Mouse (Mus musculus) midbrain, embryonic 11.5 days (tissue): ENCODE data around the gene Ablim1. TPM values are rescaled to one million over a fixed set of nuclear protein-coding genes. Genes with fewer than 3 reads are reported as not detected.

ENCODE experiments used
- ATAC-seq: fragments of 200-750 bp; cut with Nextera tagmentation; 2 replicates; pipeline ENCODE4 v1.8.0; 2017; ENCODE audit warnings: moderate TSS enrichment, moderate library complexity; ENCODE audit not compliant: low FRiP score
- DNase-seq: peaks from one replicate; pipeline ENCODE4 v3.0.0; 2015; ENCODE audit warnings: low spot score; ENCODE audit errors: missing footprints
- H3K27ac ChIP-seq: fragments of 300-500 bp; sonication (generic); 2 replicates; pipeline ENCODE4 v1.5.1; 2014; ENCODE audit warnings: low read depth, low read length
- H3K27me3 ChIP-seq: fragments of 300-500 bp; sonication (generic); 2 replicates; pipeline ENCODE4 v1.6.1; 2014; ENCODE audit warnings: mild to moderate bottlenecking, low read length, moderate library complexity, mixed read lengths; ENCODE audit not compliant: control insufficient read depth, insufficient read depth
- H3K36me3 ChIP-seq: fragments of 300-500 bp; sonication (generic); 2 replicates; pipeline ENCODE4 v1.6.1; 2014; ENCODE audit warnings: mild to moderate bottlenecking, low read length, moderate library complexity, mixed read lengths; ENCODE audit not compliant: control insufficient read depth, insufficient read depth
- H3K4me1 ChIP-seq: fragments of 300-500 bp; sonication (generic); 2 replicates; pipeline ENCODE4 v1.6.1; 2014; ENCODE audit warnings: low read length; ENCODE audit not compliant: control insufficient read depth, insufficient read depth
- H3K4me2 ChIP-seq: fragments of 300-500 bp; sonication (generic); 2 replicates; pipeline ENCODE4 v1.6.1; 2014; ENCODE audit warnings: mild to moderate bottlenecking, moderate library complexity
- H3K4me3 ChIP-seq: fragments of 300-500 bp; sonication (generic); 2 replicates; pipeline ENCODE4 v1.5.1; 2014; ENCODE audit warnings: low read depth, low read length
- H3K9ac ChIP-seq: fragments of 300-500 bp; sonication (generic); 2 replicates; pipeline ENCODE4 v1.6.1; 2014; ENCODE audit warnings: low read length
- H3K9me3 ChIP-seq: fragments of 300-500 bp; sonication (generic); 2 replicates; pipeline ENCODE4 v1.6.1; 2016; ENCODE audit warnings: low read length; ENCODE audit not compliant: control insufficient read depth
- WGBS: fragments of 180-500 bp; shearing (Covaris S2); extraction: QIAGEN DNeasy Blood & Tissue Kit; methylation state at CpG from one replicate; pipeline ENCODE4 v1.1.7; 2014; 5-methylcytosine and 5-hydroxymethylcytosine counted together
- polyA plus RNA-seq: library from polyadenylated mRNA; unstranded; fragments of >200 nt; fragmentation: Nextera tagmentation; extraction: Ambion mirVana; gene quantifications from 2 replicates; pipeline ENCODE4 v1.2.1, GENCODE M21; 2014

Gene Ablim1
- 18.3 and 21.7 TPM in 2 replicates for polyA plus RNA-seq

DNA sequence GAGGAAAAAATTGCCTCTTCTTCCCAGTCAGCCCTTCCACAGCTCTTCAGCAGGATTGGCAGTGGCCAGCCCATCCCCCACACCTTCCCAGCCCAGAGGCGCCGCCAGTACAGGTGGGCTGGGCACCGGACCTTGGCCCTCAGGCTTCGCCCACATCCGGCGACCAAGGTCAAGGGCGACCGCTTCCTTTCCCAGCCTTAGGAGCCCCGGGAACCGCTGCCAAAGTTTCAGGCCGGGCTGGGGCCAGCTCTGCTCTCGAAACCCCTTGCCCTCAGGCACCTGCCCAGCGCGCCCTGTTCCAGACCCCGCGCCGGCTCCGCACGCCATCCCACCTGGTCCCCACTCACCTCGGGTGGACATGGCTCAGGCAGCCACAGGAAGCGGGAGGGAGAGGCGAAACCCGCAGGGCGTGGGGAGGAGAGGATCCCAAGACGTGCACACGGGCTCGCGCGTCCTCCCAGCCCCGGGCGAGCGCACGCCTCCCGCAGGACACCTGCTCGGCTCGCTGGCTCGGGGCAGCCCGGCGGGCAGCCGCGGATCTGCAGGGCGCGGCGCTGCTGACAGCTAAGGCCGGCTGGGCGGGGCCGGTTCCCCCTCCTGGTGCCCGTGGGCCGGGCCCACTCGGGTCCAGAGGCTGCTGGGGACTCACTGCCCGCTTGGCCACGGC is at the start of gene Ablim1:
Ablim1 (minus strand) TSS at position 574 of the 667 bp plus-strand sequence.
- peak within 1 kb of the TSS; percentile 52 for H3K9ac ChIP-seq
- H3K27ac ChIP-seq = no peak within 1 kb of the TSS
- H3K4me2 ChIP-seq = peak within 1 kb of the TSS; percentile 90
- peaks cover 7% of the 10 kb centered on the region; the same call in 1 of the 2 replicates for H3K27me3 ChIP-seq
- DNase-seq (peak; percentile 89), ATAC-seq (peak; percentile 62)
- peak within 1 kb of the TSS; percentile 46 for H3K4me3 ChIP-seq
- H3K4me1 ChIP-seq = peaks cover 4% of the 10 kb centered on the region
- H3K9me3 ChIP-seq = no peaks in the 10 kb centered on the region
- 2% methylated on average over 52 of the region's 52 CpGs for WGBS
- no peaks in the 10 kb centered on the region for H3K36me3 ChIP-seq

DNA sequence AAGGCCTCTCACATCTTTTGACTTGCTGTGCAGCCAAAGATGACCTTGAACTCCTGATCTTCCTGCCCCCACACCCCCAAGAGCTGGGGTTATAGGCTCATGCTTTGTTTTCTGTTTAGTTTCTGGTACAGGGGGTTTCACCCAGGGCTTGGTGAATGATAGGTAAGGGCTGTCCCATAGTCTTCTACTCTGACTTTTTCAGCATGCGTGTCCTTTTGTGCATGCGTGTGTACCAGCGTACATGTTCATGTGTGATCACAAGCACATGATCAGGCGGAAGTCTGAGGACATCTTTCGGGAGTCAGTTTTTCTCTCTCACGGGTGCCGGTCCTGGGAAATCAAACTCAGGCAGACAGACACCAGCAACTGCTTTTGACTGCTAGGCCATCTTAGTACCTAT is 48.8 kb upstream of the Ablim1 start:
- Histone ChIP-seq H3K27ac (no peak overlapping the region), H3K4me1 (peaks cover 44% of the 10 kb centered on the region), H3K4me3 (no peak overlapping the region; the same call in 1 of the 2 replicates), H3K27me3 (no peaks in the 10 kb centered on the region), H3K36me3 (0 out of 2 replicates have a peak, but pooled peaks cover under 1% of the 10 kb centered on the region), H3K9ac (no peak overlapping the region), H3K4me2 (peak overlapping the region; percentile 56; the same call in 1 of the 2 replicates), H3K9me3 (no peaks in the 10 kb centered on the region)
- no peak for DNase-seq
- 92% methylated on average over 7 of the region's 7 CpGs for WGBS
- no peak for ATAC-seq

DNA sequence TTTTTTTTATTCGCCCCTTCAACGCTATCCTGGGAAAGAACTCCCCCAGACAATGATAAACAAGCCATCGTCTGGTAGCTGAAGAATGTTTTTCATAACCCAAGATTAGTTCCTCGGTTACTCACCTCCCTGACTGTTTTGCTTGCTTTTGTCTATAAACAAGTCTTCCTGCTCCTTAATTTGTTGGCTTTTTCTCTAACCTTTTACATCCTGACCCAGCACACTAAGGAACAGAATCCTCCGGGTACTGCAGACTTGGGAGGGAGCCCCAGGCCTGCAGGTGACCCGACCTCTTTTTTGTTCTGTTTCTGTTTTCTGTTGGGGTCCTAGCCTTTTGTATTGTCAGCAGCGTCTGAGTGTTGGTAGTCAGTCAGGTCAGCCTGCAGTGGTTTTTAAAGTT is 48.4 kb upstream of the Ablim1 start:
- Histone ChIP-seq H3K4me2 (peak overlapping the region; percentile 56), H3K27ac (no peak overlapping the region), H3K36me3 (no peaks in the 10 kb centered on the region), H3K27me3 (no peaks in the 10 kb centered on the region), H3K9me3 (no peaks in the 10 kb centered on the region), H3K9ac (no peak overlapping the region), H3K4me1 (peaks cover 44% of the 10 kb centered on the region), H3K4me3 (no peak overlapping the region; the same call in none of the 2 replicates)
- DNase-seq = no peak
- no peak for ATAC-seq
- 38% methylated on average over 7 of the region's 7 CpGs for WGBS

DNA sequence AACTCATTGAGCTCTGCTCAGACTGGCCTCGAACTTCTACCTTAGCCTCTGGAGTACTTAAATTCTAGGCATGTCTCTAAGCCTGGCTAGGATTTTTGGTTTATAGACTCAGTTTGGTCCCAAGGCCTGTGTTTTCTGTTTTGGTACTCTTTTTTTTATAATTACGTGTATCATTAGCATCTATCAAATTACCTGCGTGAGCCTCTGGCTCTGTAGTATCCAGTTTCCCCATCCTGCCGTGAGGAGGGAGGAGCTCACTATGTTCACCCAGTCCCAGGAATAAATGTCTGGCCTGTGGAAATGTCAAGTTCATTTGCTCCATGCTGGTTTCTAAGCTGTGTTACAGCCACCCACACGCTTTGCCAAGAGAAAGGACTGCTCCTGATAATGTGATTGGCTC is 47.9 kb upstream of the Ablim1 start:
- H3K9ac ChIP-seq = no peak overlapping the region
- peaks cover 40% of the 10 kb centered on the region for H3K4me1 ChIP-seq
- H3K36me3 ChIP-seq = no peaks in the 10 kb centered on the region
- ATAC-seq = no peak
- DNase-seq = peak; percentile 88
- WGBS = 58% methylated on average over 5 of the region's 5 CpGs
- H3K4me3 ChIP-seq = peak overlapping the region; percentile 3
- H3K27ac ChIP-seq = no peak overlapping the region
- no peaks in the 10 kb centered on the region for H3K9me3 ChIP-seq
- H3K4me2 ChIP-seq = peak overlapping the region; percentile 56
- H3K27me3 ChIP-seq = no peaks in the 10 kb centered on the region

DNA sequence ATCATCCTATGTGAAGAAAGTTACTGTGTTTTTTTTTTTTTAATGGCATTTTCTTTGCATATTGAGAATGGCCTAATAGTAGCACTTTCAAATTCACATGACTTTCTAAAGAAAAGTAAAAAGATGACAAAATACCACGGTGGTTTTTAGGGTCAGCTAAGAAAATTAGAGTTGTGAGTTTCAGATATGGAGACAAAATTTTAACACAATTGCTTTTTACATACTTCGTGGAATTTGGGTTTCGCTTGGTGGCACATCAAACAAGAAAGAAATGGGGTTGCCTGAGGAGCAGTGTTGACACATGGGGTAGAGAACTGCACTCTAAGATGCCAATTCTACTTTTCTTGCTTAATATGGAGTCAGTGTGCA is 47.2 kb upstream of the Ablim1 start:
- H3K9me3 ChIP-seq = no peaks in the 10 kb centered on the region
- peak overlapping the region; percentile 56 for H3K4me2 ChIP-seq
- H3K27me3 ChIP-seq = no peaks in the 10 kb centered on the region
- no peaks in the 10 kb centered on the region for H3K36me3 ChIP-seq
- ATAC-seq (no peak), DNase-seq (no peak)
- peak overlapping the region; percentile 89 for H3K27ac ChIP-seq
- 22% methylated on average over 3 of the region's 3 CpGs for WGBS
- peak overlapping the region; percentile 97 for H3K9ac ChIP-seq
- peaks cover 38% of the 10 kb centered on the region for H3K4me1 ChIP-seq
- peak overlapping the region; percentile 78 for H3K4me3 ChIP-seq

DNA sequence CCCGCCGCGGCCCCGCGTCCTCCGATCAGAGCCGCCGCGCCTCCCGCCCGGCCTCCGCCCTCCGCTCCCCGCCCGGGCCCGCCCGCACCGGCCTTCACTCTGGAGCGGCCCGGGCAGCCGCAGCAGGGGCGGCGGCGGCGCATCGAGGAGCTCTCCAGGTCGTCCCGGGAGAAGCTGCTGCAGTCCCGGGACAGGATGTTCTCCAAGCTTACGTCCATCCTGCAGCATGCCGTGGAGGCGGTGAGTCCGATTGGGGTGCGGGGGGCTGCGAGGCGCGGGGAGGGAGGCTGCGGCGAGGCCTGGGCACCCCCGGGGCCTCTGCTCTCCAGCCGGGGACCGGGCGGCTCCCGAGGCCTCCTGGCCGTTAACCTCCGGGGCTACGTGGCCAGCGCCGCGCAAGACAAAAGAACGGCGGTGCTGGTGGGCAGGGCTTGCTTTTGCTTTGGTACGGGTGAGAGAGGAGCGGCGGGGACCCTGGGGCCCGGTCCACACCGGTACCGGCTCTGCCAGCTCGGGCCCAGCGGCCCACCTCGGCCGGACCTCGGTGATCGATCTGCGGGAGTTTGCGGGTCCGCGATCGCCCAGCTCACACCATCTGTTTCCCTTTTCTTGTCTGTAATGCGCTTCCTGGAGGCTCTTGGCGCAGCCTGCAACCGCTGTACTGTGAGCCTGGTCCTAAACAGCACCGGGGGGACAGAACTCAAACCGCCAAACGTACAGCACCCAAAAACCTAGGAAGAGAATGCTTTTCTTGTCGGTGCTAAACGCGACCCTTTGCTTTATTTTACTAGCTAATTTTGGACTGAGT is 46.6 kb upstream of the Ablim1 start:
- H3K36me3 ChIP-seq = no peaks in the 10 kb centered on the region
- peak overlapping the region; percentile 78 for H3K4me3 ChIP-seq
- under 1% methylated on average over 66 of the region's 78 CpGs for WGBS
- DNase-seq = peak; percentile 96
- ATAC-seq = peak; percentile 28
- peak overlapping the region; percentile 56 for H3K4me2 ChIP-seq
- H3K27ac ChIP-seq = peak overlapping the region; percentile 89
- H3K4me1 ChIP-seq = peaks cover 37% of the 10 kb centered on the region
- no peaks in the 10 kb centered on the region for H3K9me3 ChIP-seq
- no peaks in the 10 kb centered on the region for H3K27me3 ChIP-seq
- peak overlapping the region; percentile 97 for H3K9ac ChIP-seq

DNA sequence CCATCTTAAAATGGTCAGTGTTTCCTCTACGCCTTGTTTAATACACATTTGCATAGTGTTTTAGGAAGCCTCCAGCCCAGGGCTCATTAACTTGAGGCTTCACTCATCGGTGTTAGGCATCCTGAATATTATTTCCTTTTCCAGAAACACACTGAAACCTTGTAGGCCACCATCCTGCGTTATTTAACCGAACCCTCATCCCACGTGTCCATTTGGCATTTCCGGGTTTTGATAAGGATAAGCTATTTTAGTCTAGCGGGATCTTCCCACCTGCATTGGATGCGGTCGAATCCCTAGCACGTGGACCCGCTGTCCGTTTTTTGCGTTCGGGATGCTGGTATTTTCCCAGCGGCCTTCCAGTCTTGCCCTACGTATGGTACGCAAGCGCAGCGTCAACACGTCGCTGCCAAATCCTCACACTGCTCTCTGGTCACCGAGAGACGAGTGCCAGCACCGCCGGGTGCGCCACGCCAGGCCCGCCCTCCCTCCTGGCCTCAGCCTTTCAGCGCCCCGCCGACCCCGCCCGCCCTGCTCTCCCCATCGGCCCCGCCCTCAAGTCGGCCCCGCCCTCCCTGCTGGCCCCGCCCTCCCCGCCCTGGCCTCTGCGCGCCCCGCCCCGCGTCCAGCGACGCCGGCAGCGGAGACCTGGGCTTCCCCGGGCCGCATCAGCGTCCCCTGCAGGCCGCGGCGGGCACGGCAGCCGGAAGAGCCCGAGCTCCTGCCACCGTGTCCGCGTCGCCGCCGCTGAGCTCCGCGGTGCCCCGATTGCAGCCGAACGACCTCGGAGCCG is 45.8 kb upstream of the Ablim1 start, which contains the start of gene Fam160b1:
Fam160b1 (plus strand) TSS at position 340 of the 790 bp plus-strand sequence.
- Histone ChIP-seq H3K27ac (peak within 1 kb of the TSS; percentile 89), H3K36me3 (no peaks in the 10 kb centered on the region), H3K4me3 (peak within 1 kb of the TSS; percentile 78), H3K9me3 (no peaks in the 10 kb centered on the region), H3K27me3 (no peaks in the 10 kb centered on the region), H3K4me1 (peaks cover 29% of the 10 kb centered on the region), H3K4me2 (peak within 1 kb of the TSS; percentile 56), H3K9ac (peak within 1 kb of the TSS; percentile 97)
- WGBS = 2% methylated on average over 58 of the region's 70 CpGs
- ATAC-seq (peak; percentile 94), DNase-seq (peak; percentile 100)

DNA sequence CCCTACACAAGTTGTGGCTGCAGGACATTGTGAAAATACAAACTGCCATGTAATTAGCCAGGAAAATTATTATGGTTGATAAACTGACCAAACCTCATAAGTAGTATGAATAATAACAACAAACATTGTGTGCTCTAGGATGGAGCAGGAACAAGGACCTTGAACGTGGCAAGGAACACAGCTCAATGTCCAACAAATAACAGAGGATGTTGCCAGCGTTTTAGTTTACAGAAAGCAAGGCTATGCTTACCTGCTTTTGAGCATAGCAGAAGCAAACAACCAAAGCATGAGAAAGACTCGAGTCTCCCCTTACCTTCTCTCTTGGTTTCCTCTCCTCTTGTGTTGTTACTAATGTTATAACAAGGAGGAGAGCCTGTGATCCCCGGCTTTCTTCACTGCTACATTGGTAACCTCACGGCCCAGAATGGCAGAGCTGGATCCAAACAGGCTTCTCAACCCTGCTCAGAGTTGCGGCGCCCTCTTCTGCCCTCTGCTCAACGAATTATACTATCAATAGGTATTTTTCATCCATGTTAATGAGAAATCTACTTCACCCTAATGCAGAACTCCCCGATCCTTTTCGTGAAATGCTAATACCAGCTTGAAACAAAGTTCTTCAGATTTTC is 45.1 kb upstream of the Ablim1 start:
- H3K4me1 ChIP-seq = peaks cover 22% of the 10 kb centered on the region
- peak overlapping the region; percentile 56 for H3K4me2 ChIP-seq
- no peak for DNase-seq
- WGBS = 55% methylated on average over 10 of the region's 10 CpGs
- H3K36me3 ChIP-seq = no peaks in the 10 kb centered on the region
- no peaks in the 10 kb centered on the region for H3K27me3 ChIP-seq
- peak overlapping the region; percentile 78 for H3K4me3 ChIP-seq
- no peak overlapping the region; the same call in 1 of the 2 replicates for H3K27ac ChIP-seq
- no peaks in the 10 kb centered on the region for H3K9me3 ChIP-seq
- no peak for ATAC-seq
- peak overlapping the region; percentile 28; the same call in 1 of the 2 replicates for H3K9ac ChIP-seq
